Mouse (Mus musculus) forebrain, embryonic 14.5 days (tissue): ENCODE results near the gene 1700025C18Rik. TPM values are rescaled to one million over a fixed set of nuclear protein-coding genes. Genes with fewer than 3 reads are reported as not detected.

ENCODE experiments used
- ATAC-seq: fragments of 200-750 bp; cut with Nextera tagmentation; 2 replicates; pipeline ENCODE4 v1.8.0; 2017; ENCODE audit warnings: mild to moderate bottlenecking, moderate library complexity
- DNase-seq: peaks from one replicate; pipeline ENCODE4 v3.0.0-alpha.2; 2015; ENCODE audit warnings: low spot score
- H3K27ac ChIP-seq: fragments of 300-500 bp; sonication (generic); 2 replicates; pipeline ENCODE4 v1.5.1; 2014; ENCODE audit warnings: low read depth, mild to moderate bottlenecking, control low read depth, low read length, moderate library complexity
- H3K27me3 ChIP-seq: fragments of 300-500 bp; sonication (generic); replicated peaks from 2 replicates; pipeline ENCODE4 v1.6.1; 2014; ENCODE audit warnings: low read length, control low read depth, mixed read lengths; ENCODE audit not compliant: control insufficient read depth, insufficient read depth
- H3K36me3 ChIP-seq: fragments of 300-500 bp; sonication (generic); 2 replicates; pipeline ENCODE4 v1.6.1; 2014; ENCODE audit warnings: low read length, control low read depth; ENCODE audit not compliant: control insufficient read depth, insufficient read depth
- H3K4me1 ChIP-seq: fragments of 300-500 bp; sonication (generic); 2 replicates; pipeline ENCODE4 v1.6.1; 2014; ENCODE audit warnings: antibody characterized with exemption, low read length, control low read depth; ENCODE audit not compliant: control insufficient read depth, insufficient read depth
- H3K4me2 ChIP-seq: fragments of 300-500 bp; sonication (generic); 2 replicates; pipeline ENCODE4 v1.6.1; 2014; ENCODE audit warnings: mild to moderate bottlenecking, control low read depth, low read length
- H3K4me3 ChIP-seq: fragments of 300-500 bp; sonication (generic); 2 replicates; pipeline ENCODE4 v1.5.1; 2014; ENCODE audit warnings: low read depth, low read length, control low read depth
- H3K9ac ChIP-seq: fragments of 300-500 bp; sonication (generic); 2 replicates; pipeline ENCODE4 v1.6.1; 2014; ENCODE audit warnings: mild to moderate bottlenecking, low read length, control low read depth, moderate library complexity
- H3K9me3 ChIP-seq: fragments of 300-500 bp; sonication (generic); replicated peaks from 2 replicates; pipeline ENCODE4 v1.6.1; 2016; ENCODE audit warnings: low read length, control low read depth, mixed read lengths; ENCODE audit not compliant: control insufficient read depth
- WGBS: fragments of 180-500 bp; shearing (Covaris S2); extraction: QIAGEN DNeasy Blood & Tissue Kit; methylation state at CpG from one replicate; pipeline ENCODE4 v1.1.7; 2014; 5-methylcytosine and 5-hydroxymethylcytosine counted together
- polyA plus RNA-seq: library from polyadenylated mRNA; unstranded; fragments of >200 nt; fragmentation: Nextera tagmentation; extraction: Ambion mirVana; gene quantifications from 2 replicates; pipeline ENCODE4 v1.2.1, GENCODE M21; 2014

1700025C18Rik gene
- polyA plus RNA-seq, 1 experiment from 2014 or later, result not detected

- H3K4me1 ChIP-seq, result peaks cover 28% of the 10 kb centered on the region
- H3K27me3 ChIP-seq, result no peaks in the 10 kb centered on the region
- peak overlapping the region; percentile 74 for H3K27ac ChIP-seq
- peak overlapping the region; percentile 43 for H3K4me2 ChIP-seq
- peak overlapping the region; percentile 98 for H3K4me3 ChIP-seq
- H3K9me3 ChIP-seq, result no peaks in the 10 kb centered on the region
- H3K9ac ChIP-seq, result peak overlapping the region; percentile 47; the same call in 1 of the 2 replicates
- 20% methylated on average over 5 of the region's 5 CpGs for WGBS
- no peaks in the 10 kb centered on the region for H3K36me3 ChIP-seq
- ATAC-seq, result no peak
- DNase-seq, result no peak
Measured at GRCm38 (mm10) chr2:165035058-165035431, 55.5 kb downstream of the 1700025C18Rik start.

- under 1% methylated on average over 104 of the region's 111 CpGs for WGBS
- Histone ChIP-seq H3K9ac (peak within 1 kb of the TSS; percentile 98), H3K4me2 (peak within 1 kb of the TSS; percentile 70), H3K36me3 (no peaks in the 10 kb centered on the region), H3K27me3 (no peaks in the 10 kb centered on the region), H3K27ac (peak within 1 kb of the TSS; percentile 91), H3K9me3 (no peaks in the 10 kb centered on the region), H3K4me1 (peaks cover 28% of the 10 kb centered on the region), H3K4me3 (peak within 1 kb of the TSS; percentile 98)
- peak; percentile 98 for ATAC-seq
- peak; percentile 99 for DNase-seq
Measured at GRCm38 (mm10) chr2:165034131-165035057, 56.2 kb downstream of the 1700025C18Rik start, which contains the start of gene Ncoa5. Gene Ncoa5, minus strand, starts transcription at chr2:165034867.

- H3K4me3 ChIP-seq, result peak overlapping the region; percentile 98
- H3K9ac ChIP-seq, result peak overlapping the region; percentile 98
- ATAC-seq (no peak), DNase-seq (no peak)
- WGBS, result 44% methylated on average over 6 of the region's 6 CpGs
- no peaks in the 10 kb centered on the region for H3K27me3 ChIP-seq
- peak overlapping the region; percentile 70 for H3K4me2 ChIP-seq
- peaks cover 28% of the 10 kb centered on the region for H3K4me1 ChIP-seq
- no peak overlapping the region; the same call in 1 of the 2 replicates for H3K27ac ChIP-seq
- no peaks in the 10 kb centered on the region for H3K9me3 ChIP-seq
- H3K36me3 ChIP-seq, result no peaks in the 10 kb centered on the region
Measured at GRCm38 (mm10) chr2:165033306-165033705, 57.2 kb downstream of the 1700025C18Rik start.

GRCm38 (mm10) chr2:165032533-165032932 lies 58.0 kb downstream of the 1700025C18Rik start:
- Histone ChIP-seq H3K27me3 (no peaks in the 10 kb centered on the region), H3K36me3 (no peaks in the 10 kb centered on the region), H3K4me3 (peak overlapping the region; percentile 98), H3K9me3 (no peaks in the 10 kb centered on the region), H3K9ac (no peak overlapping the region), H3K4me1 (peaks cover 28% of the 10 kb centered on the region), H3K27ac (no peak overlapping the region), H3K4me2 (peak overlapping the region; percentile 70)
- 53% methylated on average over 3 of the region's 3 CpGs for WGBS
- ATAC-seq (no peak), DNase-seq (peak; percentile 30)

Other genes with a start within 250 kb of the 1700025C18Rik start
- gene Pltp, start 233.0 kb downstream of the 1700025C18Rik start, polyA plus RNA-seq, result 58.4 and 80.3 TPM in 2 replicates
- 83.9 and 85.1 TPM in 2 replicates for gene Pcif1, start 211.4 kb downstream of the 1700025C18Rik start, polyA plus RNA-seq
- gene Zfp335, start 179.0 kb downstream of the 1700025C18Rik start, polyA plus RNA-seq, result 8.9 and 13.4 TPM in 2 replicates
- gene Mmp9, start 150.0 kb downstream of the 1700025C18Rik start, polyA plus RNA-seq, result 12.8 and 15.5 TPM in 2 replicates
- gene Slc12a5, start 129.9 kb downstream of the 1700025C18Rik start, polyA plus RNA-seq, result 15.1 and 17.7 TPM in 2 replicates
- gene Ncoa5, start 55.9 kb downstream of the 1700025C18Rik start, polyA plus RNA-seq, result 69.6 and 95.3 TPM in 2 replicates
- 7.4 and 8.2 TPM in 2 replicates for gene Cd40, start 35.1 kb downstream of the 1700025C18Rik start, polyA plus RNA-seq
- gene Cdh22, start 144.1 kb upstream of the 1700025C18Rik start, polyA plus RNA-seq, result 4.8 and 4.9 TPM in 2 replicates
- gene Slc35c2, start 197.1 kb upstream of the 1700025C18Rik start, polyA plus RNA-seq, result 54.7 and 56.4 TPM in 2 replicates
- gene Elmo2, start 235.7 kb upstream of the 1700025C18Rik start, polyA plus RNA-seq, result 95.5 and 101 TPM in 2 replicates